In genomic region chr15:58731952-58732642, GRCm38 (mm10) we compare ENCODE assay signal across 9 mouse cellular contexts.
A peak's percentile ranks its signal among the peaks of the same experiment; 100 is the strongest.
DNase-seq lines count a peak whose midpoint lies in the region; ATAC-seq and TF ChIP-seq lines count a peak whose summit lies in the region.
"Had no signal": no experiment of that assay in that cellular context is flagged by ENCODE, and none has a peak within 500 bp of the region (broad histone marks: within the 10 kb centered on the region; RNA-seq: fewer than 3 reads in every experiment).

No protein-coding gene starts in this region.

- no peak overlapping the region for H3K4me3 ChIP-seq in heart, embryonic 14.5 days (ENCODE audit: control insufficient read depth in 1 of 2, insufficient read depth in 1 of 2, low read depth in 1 of 2, low read length in 2 of 2)
- H3K4me3 ChIP-seq in CH12.LX (replicated peaks in 1 of 3; ENCODE audit: low read depth in 2 of 3, low read length in 2 of 3, poor library complexity in 1 of 3): peak overlapping the region in 1 of 3 experiments; percentile 12
- peak overlapping the region; percentile 7; the same call in 1 of the 2 replicates for H3K4me3 ChIP-seq in embryonic facial prominence, embryonic 14.5 days (ENCODE audit: low read depth, low read length)
- peak overlapping the region; percentile 11; the same call in 1 of the 2 replicates for H3K4me3 ChIP-seq in limb, embryonic 13.5 days

- no peak for TF ChIP-seq RAD21 in CH12.LX (IDR thresholded peaks at IDR 0.05; ENCODE audit: low read depth, low read length)

- intact Hi-C loops in heart, postnatal 36 days (cut with DNase I): no loop called here

- no peak overlapping the region for H3K9ac ChIP-seq in heart, embryonic 14.5 days (ENCODE audit: low read length)
- H3K9ac ChIP-seq in CH12.LX (ENCODE audit: insufficient read depth, low read depth): no peak overlapping the region
- H3K9ac ChIP-seq in embryonic facial prominence, embryonic 14.5 days (ENCODE audit: low read depth, low read length): no peak overlapping the region
- no peak overlapping the region for H3K9ac ChIP-seq in limb, embryonic 13.5 days

- no peak overlapping the region for H3K27ac ChIP-seq in heart, embryonic 14.5 days (replicated peaks in 1 of 2; ENCODE audit: control insufficient read depth in 1 of 2, insufficient read depth in 1 of 2, low read depth in 2 of 2, low read length in 2 of 2)
- no peak overlapping the region for H3K27ac ChIP-seq in CH12.LX (ENCODE audit: insufficient read depth, low read depth)
- H3K27ac ChIP-seq in embryonic facial prominence, embryonic 14.5 days (replicated peaks; ENCODE audit: low read depth, low read length): 0 out of 2 replicates have a peak overlapping the region, but pooled peaks have one; percentile 25
- H3K27ac ChIP-seq in limb, embryonic 13.5 days: no peak overlapping the region

- in situ Hi-C loops in CH12.LX (cut with MboI; ENCODE audit: low pct_ligation_motif_present, low pct_unique_long_range_greater_than_20kb, low sequenced_read_pairs): no loop called here

- no peak for TF ChIP-seq CTCF in CH12.LX (conservative IDR thresholded peaks at IDR 0.05 in 1 of 2, IDR thresholded peaks at IDR 0.05 in 1 of 2; ENCODE audit: low read depth in 2 of 2, low read length in 2 of 2)

- dilution Hi-C loops in CH12.LX (cut with MboI; ENCODE audit: extremely low pct_ligation_motif_present, extremely low pct_unique_long_range_greater_than_20kb, low sequenced_read_pairs): no loop called here

- 39% methylated on average over 13 of the region's 13 CpGs for WGBS in heart, embryonic 14.5 days
- WGBS in embryonic facial prominence, embryonic 14.5 days: 34% methylated on average over 13 of the region's 13 CpGs
- 21% methylated on average over 13 of the region's 13 CpGs for WGBS in limb, embryonic 13.5 days

- no peaks in the 10 kb centered on the region for H3K27me3 ChIP-seq in heart, embryonic 14.5 days (ENCODE audit: control insufficient read depth, insufficient read depth, low read length)
- H3K27me3 ChIP-seq in CH12.LX (replicated peaks): no peaks in the 10 kb centered on the region
- no peaks in the 10 kb centered on the region for H3K27me3 ChIP-seq in embryonic facial prominence, embryonic 14.5 days (replicated peaks; ENCODE audit: control insufficient read depth, insufficient read depth, low read length)
- no peaks in the 10 kb centered on the region for H3K27me3 ChIP-seq in limb, embryonic 13.5 days

- H3K4me2 ChIP-seq in heart, embryonic 14.5 days (ENCODE audit: low read length): peak overlapping the region; percentile 28
- H3K4me2 ChIP-seq in CH12.LX (ENCODE audit: insufficient read depth, low read depth, poor library complexity, severe bottlenecking): 0 out of 2 replicates have a peak overlapping the region, but pooled peaks have one; percentile 14
- peak overlapping the region; percentile 31 for H3K4me2 ChIP-seq in embryonic facial prominence, embryonic 14.5 days (ENCODE audit: low read depth, low read length)
- H3K4me2 ChIP-seq in limb, embryonic 13.5 days (replicated peaks): peak overlapping the region; percentile 44

- no peak for TF ChIP-seq POLR2A in CH12.LX (IDR thresholded peaks at IDR 0.05; ENCODE audit: low read depth, low read length)

- ATAC-seq in heart, embryonic 14.5 days (ENCODE audit: insufficient number of reproducible peaks, insufficient read depth, low FRiP score, low read depth): 0 out of 2 replicates have a peak, but pooled peaks have one; percentile 44
- peak; percentile 75 for ATAC-seq in embryonic facial prominence, embryonic 14.5 days (ENCODE audit: low read depth)
- peak; percentile 78 for ATAC-seq in limb, embryonic 13.5 days (ENCODE audit: low FRiP score, low read depth)

- DNase-seq in heart, postnatal 36 days: no peak
- DNase-seq in CH12.LX (ENCODE audit: extremely low read depth): no peak
- DNase-seq in embryonic facial prominence, embryonic 14.5 days (ENCODE audit: low spot score): peak; percentile 64
- DNase-seq in layer of hippocampus, adult 9-11 months: no peak
- DNase-seq in retina, postnatal 1 day: no peak
- DNase-seq in right cerebral cortex, postnatal 36 days (ENCODE audit: low spot score in 2 of 2): no peak
- DNase-seq: lung, postnatal 36 days had no signal

- H3K36me3 ChIP-seq in heart, embryonic 14.5 days (ENCODE audit: control insufficient read depth, insufficient read depth, low read length): no peaks in the 10 kb centered on the region
- H3K36me3 ChIP-seq in CH12.LX (replicated peaks in 1 of 2; ENCODE audit: control insufficient read depth in 1 of 2, insufficient read depth in 1 of 2, low read length in 1 of 2): no peaks in the 10 kb centered on the region
- H3K36me3 ChIP-seq in embryonic facial prominence, embryonic 14.5 days (ENCODE audit: control insufficient read depth, insufficient read depth, low read length): no peaks in the 10 kb centered on the region
- H3K36me3 ChIP-seq in limb, embryonic 13.5 days: no peaks in the 10 kb centered on the region

- no peaks in the 10 kb centered on the region for H3K79me2 ChIP-seq in CH12.LX (replicated peaks; ENCODE audit: control insufficient read depth, extremely low read depth, insufficient read depth, poor library complexity, severe bottlenecking)

- peaks cover 8 to 9% of the 10 kb centered on the region in 2 experiments; a peak in 3 of 4 replicates for H3K4me1 ChIP-seq in heart, embryonic 14.5 days (ENCODE audit: control insufficient read depth in 2 of 2, insufficient read depth in 2 of 2, low read length in 2 of 2)
- H3K4me1 ChIP-seq in CH12.LX (ENCODE audit: control insufficient read depth in 1 of 2, insufficient read depth in 2 of 2): peaks cover 9 to 10% of the 10 kb centered on the region in 2 experiments; a peak in 3 of 4 replicates
- peaks cover 11% of the 10 kb centered on the region for H3K4me1 ChIP-seq in embryonic facial prominence, embryonic 14.5 days (ENCODE audit: control insufficient read depth, insufficient read depth, low read length)
- H3K4me1 ChIP-seq in limb, embryonic 13.5 days: peaks cover 18% of the 10 kb centered on the region

- H3K9me3 ChIP-seq in heart, embryonic 14.5 days (ENCODE audit: control insufficient read depth, low read length): no peaks in the 10 kb centered on the region
- peaks cover 2% of the 10 kb centered on the region for H3K9me3 ChIP-seq in CH12.LX (replicated peaks; ENCODE audit: low read length)
- H3K9me3 ChIP-seq in embryonic facial prominence, embryonic 14.5 days (ENCODE audit: control insufficient read depth, low read length): no peaks in the 10 kb centered on the region
- no peaks in the 10 kb centered on the region for H3K9me3 ChIP-seq in limb, embryonic 13.5 days

- no peak for TF ChIP-seq EP300 in CH12.LX (IDR thresholded peaks at IDR 0.05; ENCODE audit: low read length)

TF ChIP-seq in CH12.LX, 34 proteins besides CTCF, POLR2A, EP300 and RAD21:
- TF ChIP-seq USF2 (conservative IDR thresholded peaks at IDR 0.05; ENCODE audit: low read depth, low read length): 0 out of 2 replicates have a peak, but pooled peaks have one; percentile 35
- peak; percentile 88 for TF ChIP-seq ZNF384 (IDR thresholded peaks at IDR 0.05; ENCODE audit: low read depth, low read length)
- TF ChIP-seq USF1 (IDR thresholded peaks at IDR 0.05; ENCODE audit: low read depth, low read length): peak; percentile 61
- no peak for TF ChIP-seq MAX (IDR thresholded peaks at IDR 0.05; ENCODE audit: low read length)
- peak; percentile 61 for TF ChIP-seq BHLHE40 (IDR thresholded peaks at IDR 0.05; ENCODE audit: low read depth, low read length)

Comparison
In these comparisons a context has a peak if more than half of its experiments do, and no peak if none do; other contexts are left out.
1. H3K4me3 ChIP-seq: peak in embryonic facial prominence, embryonic 14.5 days (single experiment) and limb, embryonic 13.5 days (single experiment); none in heart, embryonic 14.5 days (0 of 2).
2. Peak in every context shown above with its lines, with median percentiles within 50 percentile points of each other: ATAC-seq and H3K4me2 ChIP-seq.